Mouse (Mus musculus) myocyte (in vitro differentiated cells): ENCODE data around the gene Eipr1. TPM values are rescaled to one million over a fixed set of nuclear protein-coding genes. Genes with fewer than 3 reads are reported as not detected.

Source experiments
- H3K27me3 ChIP-seq: one replicate; pipeline ENCODE4 v1.6.1; 2011; ENCODE audit not compliant: control insufficient read depth, insufficient read depth, insufficient read length
- H3K36me3 ChIP-seq: one replicate; pipeline ENCODE4 v1.6.1; 2011; ENCODE audit not compliant: control insufficient read depth, insufficient read depth
- H3K4me2 ChIP-seq: one replicate; pipeline ENCODE4 v1.6.1; 2011; ENCODE audit warnings: low read depth, control low read depth
- H3K4me3 ChIP-seq: one replicate; pipeline ENCODE4 v1.5.1; 2011; ENCODE audit warnings: mild to moderate bottlenecking, control low read depth, moderate library complexity
- H3K79me2 ChIP-seq: one replicate; pipeline ENCODE4 v1.6.1; 2011; ENCODE audit not compliant: control insufficient read depth, insufficient read depth
- H3ac ChIP-seq: one replicate; pipeline ENCODE4 v1.6.1; 2011; ENCODE audit not compliant: control insufficient read depth, insufficient read length
- CEBPB ChIP-seq: IDR thresholded peaks from 2 replicates; pipeline ENCODE4 v1.6.1; 2011; ENCODE audit warnings: mild to moderate bottlenecking, moderate library complexity; ENCODE audit not compliant: poor library complexity, insufficient read depth, severe bottlenecking
- E2F4 ChIP-seq: IDR thresholded peaks from one replicate; pipeline ENCODE4 v1.6.1; 2011; ENCODE audit warnings: mild to moderate bottlenecking, control low read depth, moderate library complexity; ENCODE audit not compliant: insufficient read depth
- MAX ChIP-seq: IDR thresholded peaks from one replicate; pipeline ENCODE4 v1.6.1; 2011; ENCODE audit warnings: low read depth, mild to moderate bottlenecking, control low read depth
- MYOD1 ChIP-seq, 3 experiments: IDR thresholded peaks; one replicate each; pipeline ENCODE4 v1.6.1; 2011; ENCODE audit warnings: control low read depth in 2 of 3, low read depth in 2 of 3, mild to moderate bottlenecking in 2 of 3, moderate library complexity in 1 of 3; ENCODE audit not compliant: insufficient read length in 2 of 3, control insufficient read depth in 1 of 3
- MYOG ChIP-seq, 3 experiments: IDR thresholded peaks; one replicate each; pipeline ENCODE4 v1.6.1; 2011; ENCODE audit warnings: control low read depth in 2 of 3, low read depth in 2 of 3, mild to moderate bottlenecking in 2 of 3; ENCODE audit not compliant: insufficient read length in 2 of 3, control insufficient read depth in 1 of 3, insufficient read depth in 1 of 3
- POLR2A ChIP-seq: IDR thresholded peaks from one replicate; pipeline ENCODE4 v1.6.1; 2011; ENCODE audit warnings: low read depth, mild to moderate bottlenecking, control low read depth, moderate library complexity; ENCODE audit not compliant: insufficient read length
- POLR2AphosphoS2 ChIP-seq: IDR thresholded peaks from one replicate; pipeline ENCODE4 v1.6.1; 2011; ENCODE audit warnings: low read depth, control low read depth; ENCODE audit not compliant: insufficient read length
- REST ChIP-seq: IDR thresholded peaks from one replicate; pipeline ENCODE4 v1.6.1; 2011; ENCODE audit warnings: mild to moderate bottlenecking, control low read depth, moderate library complexity; ENCODE audit not compliant: insufficient read depth, insufficient read length
- SRF ChIP-seq: IDR thresholded peaks from one replicate; pipeline ENCODE4 v1.6.1; 2011; ENCODE audit warnings: low read depth; ENCODE audit not compliant: control insufficient read depth, insufficient read length
- TCF12 ChIP-seq: IDR thresholded peaks from one replicate; pipeline ENCODE4 v1.6.1; 2011; ENCODE audit warnings: mild to moderate bottlenecking, control low read depth; ENCODE audit not compliant: poor library complexity, insufficient read depth, severe bottlenecking
- TCF3 ChIP-seq: IDR thresholded peaks from one replicate; pipeline ENCODE4 v1.6.1; 2011; ENCODE audit warnings: low read depth, control low read depth; ENCODE audit not compliant: insufficient read length
- USF1 ChIP-seq: IDR thresholded peaks from one replicate; pipeline ENCODE4 v1.6.1; 2011; ENCODE audit warnings: low read depth, mild to moderate bottlenecking, control low read depth, moderate library complexity
- polyA plus RNA-seq: library from polyadenylated mRNA; unstranded; fragments of >200 nt; fragmentation: generic; extraction: Trizol; gene quantifications from one replicate; pipeline ENCODE4 v1.2.1, GENCODE M21; 2012; ENCODE audit warnings: missing spikeins

The Eipr1 gene
- polyA plus RNA-seq, 1 experiment, result 19.5 TPM

DNA sequence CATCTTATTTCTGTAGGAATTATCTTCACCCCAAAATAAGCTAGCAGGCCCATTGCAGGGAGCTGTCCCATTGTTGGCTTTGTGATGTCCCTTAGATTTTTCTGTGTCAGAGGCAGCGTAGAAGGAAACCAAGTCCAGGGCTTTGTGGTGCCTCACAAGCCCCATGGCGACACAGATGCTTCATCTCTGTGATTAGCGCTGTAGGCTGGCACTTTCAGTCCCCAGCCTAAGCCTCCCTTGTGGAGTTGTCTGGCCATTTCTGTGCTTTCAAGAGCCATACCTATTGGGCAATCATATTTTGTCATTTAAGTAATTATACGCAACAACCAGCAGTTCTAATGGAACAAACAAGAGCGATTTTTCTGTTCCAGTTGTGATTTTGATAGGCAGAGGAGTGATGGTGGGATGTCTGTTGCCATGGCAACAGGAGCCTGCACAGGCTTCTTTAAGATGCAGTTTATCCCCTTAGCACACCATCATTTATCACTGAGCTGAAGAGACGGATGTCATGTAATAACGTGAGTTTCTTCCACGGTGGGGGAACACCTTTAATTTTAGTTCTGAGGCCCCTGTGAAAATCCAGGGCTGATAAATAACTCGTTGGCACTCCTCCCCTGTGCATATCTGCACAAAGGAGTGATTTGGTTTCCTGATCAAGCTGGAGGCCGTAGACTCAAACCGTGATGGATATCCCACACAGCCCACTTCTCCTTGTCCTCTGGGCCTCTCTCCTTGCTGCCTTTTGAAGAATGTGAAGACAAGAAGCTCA is 108.1 kb downstream of the Eipr1 start:
- no peaks in the 10 kb centered on the region for H3K27me3 ChIP-seq
- no peak overlapping the region for H3K4me2 ChIP-seq
- H3K79me2 ChIP-seq, result no peaks in the 10 kb centered on the region
- TF ChIP-seq CEBPB, result no peak
- TF ChIP-seq POLR2A, result no peak
- TF ChIP-seq POLR2AphosphoS2, result no peak
- TF ChIP-seq MYOG (IDR thresholded peaks at IDR 0.05; ENCODE audit: control insufficient read depth in 1 of 3, insufficient read depth in 1 of 3, insufficient read length in 2 of 3, low read depth in 2 of 3), result no peak
- TF ChIP-seq USF1, result no peak
- TF ChIP-seq E2F4, result no peak
- TF ChIP-seq SRF, result no peak
- no peak for TF ChIP-seq MYOD1 (IDR thresholded peaks at IDR 0.05; ENCODE audit: control insufficient read depth in 1 of 3, insufficient read length in 2 of 3, low read depth in 2 of 3)
- no peak for TF ChIP-seq MAX
- no peak for TF ChIP-seq REST
- TF ChIP-seq TCF3, result no peak
- no peak for TF ChIP-seq TCF12
- peaks cover under 1% of the 10 kb centered on the region for H3K36me3 ChIP-seq
- H3K4me3 ChIP-seq, result no peak overlapping the region
- no peak overlapping the region for H3ac ChIP-seq

- Histone ChIP-seq H3K4me2 (no peak overlapping the region), H3ac (no peak overlapping the region), H3K4me3 (no peak overlapping the region), H3K27me3 (no peaks in the 10 kb centered on the region), H3K79me2 (no peaks in the 10 kb centered on the region), H3K36me3 (peaks cover 3% of the 10 kb centered on the region)
- TF ChIP-seq SRF, result no peak
- no peak for TF ChIP-seq POLR2A
Observed at GRCm38 (mm10) chr12:28860264-28860560, 108.6 kb downstream of the Eipr1 start.

- Histone ChIP-seq H3K36me3 (peaks cover 3% of the 10 kb centered on the region), H3K4me3 (no peak overlapping the region), H3K27me3 (no peaks in the 10 kb centered on the region), H3K79me2 (no peaks in the 10 kb centered on the region), H3ac (no peak overlapping the region), H3K4me2 (no peak overlapping the region)
- TF ChIP-seq POLR2A (no peak), TCF3 (no peak)
Observed at GRCm38 (mm10) chr12:28863260-28863659, 111.7 kb downstream of the Eipr1 start.

DNA sequence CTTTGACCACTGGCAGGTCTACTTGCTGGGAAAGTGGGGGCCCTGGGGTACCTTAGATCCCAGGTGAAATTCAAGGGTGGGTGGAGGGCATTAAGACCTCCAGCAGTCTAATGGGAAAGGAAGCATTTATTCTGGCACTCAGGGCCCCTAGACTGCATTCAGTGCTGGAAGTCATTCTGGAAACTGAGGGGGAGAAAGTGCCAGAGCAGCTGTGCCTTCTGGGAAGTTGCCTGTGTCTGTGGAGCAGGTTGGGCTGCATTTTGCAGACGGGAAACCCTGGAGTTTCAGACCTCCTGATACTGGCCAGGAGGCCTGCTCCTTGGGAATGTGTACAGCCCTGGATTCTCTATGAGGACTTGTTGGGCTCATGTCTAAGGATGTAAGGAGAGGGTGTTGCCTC is 114.5 kb downstream of the Eipr1 start:
- Histone ChIP-seq H3K4me2 (no peak overlapping the region), H3ac (no peak overlapping the region), H3K36me3 (peaks cover 3% of the 10 kb centered on the region), H3K4me3 (no peak overlapping the region), H3K27me3 (no peaks in the 10 kb centered on the region), H3K79me2 (no peaks in the 10 kb centered on the region)
- no peak for TF ChIP-seq MYOG (IDR thresholded peaks at IDR 0.05; ENCODE audit: control insufficient read depth in 1 of 3, insufficient read depth in 1 of 3, insufficient read length in 2 of 3, low read depth in 2 of 3)
- TF ChIP-seq REST, result no peak
- no peak for TF ChIP-seq MAX
- TF ChIP-seq POLR2A, result no peak
- TF ChIP-seq E2F4, result no peak
- TF ChIP-seq TCF12, result no peak
- no peak for TF ChIP-seq USF1
- no peak for TF ChIP-seq MYOD1 (IDR thresholded peaks at IDR 0.05; ENCODE audit: control insufficient read depth in 1 of 3, insufficient read length in 2 of 3, low read depth in 2 of 3)
- no peak for TF ChIP-seq POLR2AphosphoS2
- no peak for TF ChIP-seq TCF3
- no peak for TF ChIP-seq SRF
- no peak for TF ChIP-seq CEBPB

DNA sequence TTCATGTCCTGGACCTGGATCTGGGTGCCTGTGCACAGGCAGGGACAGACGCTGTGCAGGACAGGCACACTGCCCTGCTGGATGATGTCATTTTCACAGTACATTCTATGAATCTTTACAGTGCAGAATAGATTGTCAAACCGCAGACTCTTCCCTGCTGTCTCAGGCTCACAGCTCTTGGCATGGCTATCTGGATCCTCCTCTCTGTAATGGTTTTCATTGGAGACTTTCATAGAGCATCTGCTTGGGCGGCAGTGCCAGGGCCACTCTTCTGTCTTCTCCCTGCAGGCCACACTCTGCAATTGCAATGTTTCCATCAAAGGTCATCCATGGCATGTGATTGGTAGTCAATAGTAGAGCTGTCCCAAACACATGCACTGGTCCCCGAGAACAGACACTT is 117.2 kb downstream of the Eipr1 start:
- Histone ChIP-seq H3K79me2 (no peaks in the 10 kb centered on the region), H3K4me2 (no peak overlapping the region), H3K4me3 (no peak overlapping the region), H3K36me3 (peaks cover 3% of the 10 kb centered on the region), H3K27me3 (no peaks in the 10 kb centered on the region), H3ac (no peak overlapping the region)
- TF ChIP-seq MAX, result no peak
- no peak for TF ChIP-seq SRF

- Histone ChIP-seq H3K4me3 (no peak overlapping the region), H3ac (no peak overlapping the region), H3K27me3 (no peaks in the 10 kb centered on the region), H3K4me2 (no peak overlapping the region), H3K79me2 (no peaks in the 10 kb centered on the region), H3K36me3 (no peaks in the 10 kb centered on the region)
- no peak for TF ChIP-seq MYOD1 (IDR thresholded peaks at IDR 0.05; ENCODE audit: control insufficient read depth in 1 of 3, insufficient read length in 2 of 3, low read depth in 2 of 3)
- no peak for TF ChIP-seq USF1
- no peak for TF ChIP-seq MAX
- no peak for TF ChIP-seq POLR2A
- no peak for TF ChIP-seq REST
- TF ChIP-seq E2F4, result no peak
- TF ChIP-seq CEBPB, result no peak
Observed at GRCm38 (mm10) chr12:28872271-28872670, 120.7 kb downstream of the Eipr1 start.
